In the genomic region with DNA sequence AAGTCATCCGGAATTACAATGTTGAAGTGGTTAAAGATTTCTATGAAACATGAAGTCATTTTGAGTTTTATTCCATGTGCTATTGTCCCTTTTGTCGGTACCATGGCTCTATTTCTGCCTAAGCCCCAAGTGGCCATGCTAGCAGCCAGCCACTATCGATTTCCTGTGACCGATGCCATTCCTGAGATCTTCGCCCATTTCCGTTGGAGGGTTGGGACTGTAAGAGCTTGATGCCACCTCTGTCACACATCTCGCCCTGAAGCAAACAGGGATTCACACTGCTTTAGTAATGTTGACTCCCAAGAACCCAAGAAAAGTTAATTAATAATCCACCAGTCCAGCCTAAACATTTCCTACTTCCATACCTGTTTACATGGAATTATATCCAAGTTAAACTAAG, we compare ENCODE assay signal across 7 mouse cellular contexts. TPM values are rescaled to one million over a fixed set of nuclear protein-coding genes. Genes with fewer than 3 reads are reported as not detected.
DNase-seq lines count a peak whose midpoint lies in the region; ATAC-seq and TF ChIP-seq lines count a peak whose summit lies in the region.

No protein-coding gene starts in this region.

- no peak overlapping the region for H3K27ac ChIP-seq in liver, adult 2 months (replicated peaks; ENCODE audit: insufficient read depth, low read depth, low read length)
- H3K27ac ChIP-seq in embryonic facial prominence, embryonic 12.5 days: no peak overlapping the region
- H3K27ac ChIP-seq in limb, embryonic 10.5 days: no peak overlapping the region
- no peak overlapping the region for H3K27ac ChIP-seq in olfactory bulb, adult 2 months (ENCODE audit: insufficient read depth, low read depth, low read length)

- TF ChIP-seq CTCF in liver, adult 2 months (IDR thresholded peaks at IDR 0.05; ENCODE audit: low read depth, low read length): 0 out of 2 replicates have a peak, but pooled peaks have one; percentile 16
- no peak for TF ChIP-seq CTCF in olfactory bulb, adult 2 months (IDR thresholded peaks at IDR 0.05; ENCODE audit: insufficient read depth, low read depth, low read length)

- no peaks in the 10 kb centered on the region for H3K27me3 ChIP-seq in liver, adult 2 months (ENCODE audit: control insufficient read depth, insufficient read depth, low read length)
- H3K27me3 ChIP-seq in embryonic facial prominence, embryonic 12.5 days: no peaks in the 10 kb centered on the region
- H3K27me3 ChIP-seq in limb, embryonic 10.5 days (ENCODE audit: low read depth, poor library complexity, severe bottlenecking): no peaks in the 10 kb centered on the region

- no peaks in the 10 kb centered on the region for H3K9me3 ChIP-seq in embryonic facial prominence, embryonic 12.5 days
- H3K9me3 ChIP-seq in limb, embryonic 10.5 days (replicated peaks): no peaks in the 10 kb centered on the region

- H3K4me2 ChIP-seq in embryonic facial prominence, embryonic 12.5 days (replicated peaks): peak overlapping the region; percentile 83

- peaks cover 36% of the 10 kb centered on the region for H3K36me3 ChIP-seq in liver, adult 2 months (ENCODE audit: control insufficient read depth, insufficient read depth, low read length)
- H3K36me3 ChIP-seq in embryonic facial prominence, embryonic 12.5 days: peaks cover 40% of the 10 kb centered on the region
- peaks cover 67% of the 10 kb centered on the region for H3K36me3 ChIP-seq in limb, embryonic 10.5 days

- no peak overlapping the region for H3K9ac ChIP-seq in liver, adult 2 months (ENCODE audit: low read depth, low read length)
- peak overlapping the region; percentile 33; the same call in 1 of the 2 replicates for H3K9ac ChIP-seq in embryonic facial prominence, embryonic 12.5 days

- H3K4me3 ChIP-seq in liver, adult 2 months (ENCODE audit: insufficient read depth, low read depth, low read length): no peak overlapping the region
- peak overlapping the region; percentile 28 for H3K4me3 ChIP-seq in embryonic facial prominence, embryonic 12.5 days
- peak overlapping the region; percentile 90 for H3K4me3 ChIP-seq in limb, embryonic 10.5 days
- H3K4me3 ChIP-seq in olfactory bulb, adult 2 months (ENCODE audit: insufficient read depth, low read depth, low read length): peak overlapping the region; percentile 33

- DNase-seq in liver, adult 2 months (ENCODE audit: extremely low read depth, low read depth, low spot score): peak; percentile 93
- no peak for DNase-seq in liver
- no peak for DNase-seq in limb, embryonic 10.5 days (ENCODE audit: low spot score)
- no peak for DNase-seq in embryo, embryonic 11 days
- DNase-seq in gastrocnemius, postnatal 4 days (ENCODE audit: low spot score in 2 of 2): no peak

- ATAC-seq in embryonic facial prominence, embryonic 12.5 days (ENCODE audit: insufficient number of reproducible peaks, insufficient read depth, low FRiP score, low TSS enrichment): no peak

- H3K4me1 ChIP-seq in liver, adult 2 months (ENCODE audit: control insufficient read depth, insufficient read depth, low read length): peaks cover 12% of the 10 kb centered on the region
- H3K4me1 ChIP-seq in embryonic facial prominence, embryonic 12.5 days: peaks cover 17% of the 10 kb centered on the region
- peaks cover 20% of the 10 kb centered on the region for H3K4me1 ChIP-seq in limb, embryonic 10.5 days
- H3K4me1 ChIP-seq in olfactory bulb, adult 2 months (ENCODE audit: control insufficient read depth, insufficient read depth, low read length): peaks cover 2% of the 10 kb centered on the region; the same call in 1 of the 2 replicates

- peaks cover 12% of the 10 kb centered on the region for H3K79me2 ChIP-seq in liver, adult 2 months (ENCODE audit: control insufficient read depth, insufficient read depth, low read length)

- no peak for TF ChIP-seq POLR2A in liver, adult 2 months (IDR thresholded peaks at IDR 0.05; ENCODE audit: extremely low read depth, insufficient read depth, low read length)
- no peak for TF ChIP-seq POLR2A in olfactory bulb, adult 2 months (IDR thresholded peaks at IDR 0.05; ENCODE audit: insufficient read depth, low read depth, low read length)

- WGBS in liver, adult 2 months: 6% methylated on average over 7 of the region's 7 CpGs
- WGBS in embryonic facial prominence, embryonic 12.5 days: 76% methylated on average over 7 of the region's 7 CpGs
- 93% methylated on average over 7 of the region's 7 CpGs for WGBS in limb, embryonic 10.5 days
- 13% methylated on average over 7 of the region's 7 CpGs for WGBS in olfactory bulb, adult 2 months

RNA-seq across cellular contexts. Expression of gene Rbm39, which starts 2.4 kb away (rescaled TPM):
- 188 and 219 TPM in 2 replicates for total RNA-seq in liver, adult 2 months (2014; rRNA removed)
- 19.9 and 22.7 TPM in 2 replicates for polyA plus RNA-seq in liver, adult 2 months (2012; rRNA removed)
- 761 and 773 TPM in 2 replicates for polyA plus RNA-seq in embryonic facial prominence, embryonic 12.5 days (2016; fragmentation: Nextera tagmentation; extraction: Ambion mirVana)
- polyA plus RNA-seq in limb, embryonic 10.5 days (2016; fragmentation: Nextera tagmentation; extraction: Ambion mirVana): 469 and 559 TPM in 2 replicates
- 643 TPM in 1 of 2 replicates, not detected in the other for polyA plus RNA-seq in olfactory bulb, adult 2 months (2012; ENCODE audit: insufficient read depth, insufficient read length, low replicate concordance, missing spikeins)
- 100 to 1,000 TPM; 246 to 293 TPM for total RNA-seq in gastrocnemius, postnatal 4 days (2021)

RNA-seq across cellular contexts. Expression of gene Phf20, which starts 18.6 kb away (rescaled TPM):
- 5.6 and 6.2 TPM in 2 replicates for total RNA-seq in liver, adult 2 months (2014; rRNA removed)
- 2.9 and 3.1 TPM in 2 replicates for polyA plus RNA-seq in liver, adult 2 months (2012; rRNA removed)
- 82.0 and 85.6 TPM in 2 replicates for polyA plus RNA-seq in embryonic facial prominence, embryonic 12.5 days (2016; fragmentation: Nextera tagmentation; extraction: Ambion mirVana)
- 68.1 and 75.5 TPM in 2 replicates for polyA plus RNA-seq in limb, embryonic 10.5 days (2016; fragmentation: Nextera tagmentation; extraction: Ambion mirVana)
- polyA plus RNA-seq in olfactory bulb, adult 2 months (2012; ENCODE audit: insufficient read depth, insufficient read length, low replicate concordance, missing spikeins): 586 TPM in 1 of 2 replicates, not detected in the other
- 10 to 100 TPM; 39.1 to 41.4 TPM for total RNA-seq in gastrocnemius, postnatal 4 days (2021)

RNA-seq across cellular contexts. Expression of gene Nfs1, which starts 33.7 kb away (rescaled TPM):
- total RNA-seq in liver, adult 2 months (2014; rRNA removed): 71.1 and 75.1 TPM in 2 replicates
- polyA plus RNA-seq in liver, adult 2 months (2012; rRNA removed): 67.4 and 71.5 TPM in 2 replicates
- polyA plus RNA-seq in embryonic facial prominence, embryonic 12.5 days (2016; fragmentation: Nextera tagmentation; extraction: Ambion mirVana): 30.7 and 34.2 TPM in 2 replicates
- 38.2 and 43.2 TPM in 2 replicates for polyA plus RNA-seq in limb, embryonic 10.5 days (2016; fragmentation: Nextera tagmentation; extraction: Ambion mirVana)
- polyA plus RNA-seq in olfactory bulb, adult 2 months (2012; ENCODE audit: insufficient read depth, insufficient read length, low replicate concordance, missing spikeins): not detected in 2 replicates
- 10 to 100 TPM; 35.2 to 35.3 TPM for total RNA-seq in gastrocnemius, postnatal 4 days (2021)

RNA-seq across cellular contexts. Expression of gene Romo1, which starts 33.8 kb away (rescaled TPM):
- total RNA-seq in liver, adult 2 months (2014; rRNA removed): 139 and 152 TPM in 2 replicates
- 247 and 252 TPM in 2 replicates for polyA plus RNA-seq in liver, adult 2 months (2012; rRNA removed)
- 428 and 448 TPM in 2 replicates for polyA plus RNA-seq in embryonic facial prominence, embryonic 12.5 days (2016; fragmentation: Nextera tagmentation; extraction: Ambion mirVana)
- polyA plus RNA-seq in limb, embryonic 10.5 days (2016; fragmentation: Nextera tagmentation; extraction: Ambion mirVana): 380 and 410 TPM in 2 replicates
- not detected in 2 replicates for polyA plus RNA-seq in olfactory bulb, adult 2 months (2012; ENCODE audit: insufficient read depth, insufficient read length, low replicate concordance, missing spikeins)
- total RNA-seq in gastrocnemius, postnatal 4 days (2021): 100 to 1,000 TPM; 215 to 232 TPM

RNA-seq across cellular contexts. Expression of gene Gm28036, which starts 50.8 kb away (rescaled TPM):
- 1.6 and 1.9 TPM in 2 replicates for total RNA-seq in liver, adult 2 months (2014; rRNA removed)
- 0.70 and 1.1 TPM in 2 replicates for polyA plus RNA-seq in liver, adult 2 months (2012; rRNA removed)
- 16.8 and 17.6 TPM in 2 replicates for polyA plus RNA-seq in embryonic facial prominence, embryonic 12.5 days (2016; fragmentation: Nextera tagmentation; extraction: Ambion mirVana)
- 15.9 and 26.5 TPM in 2 replicates for polyA plus RNA-seq in limb, embryonic 10.5 days (2016; fragmentation: Nextera tagmentation; extraction: Ambion mirVana)
- not detected in 2 replicates for polyA plus RNA-seq in olfactory bulb, adult 2 months (2012; ENCODE audit: insufficient read depth, insufficient read length, low replicate concordance, missing spikeins)
- total RNA-seq in gastrocnemius, postnatal 4 days (2021): 10 to 100 TPM; 19.6 to 21.3 TPM

Comparison
In these comparisons a context has a peak if more than half of its experiments do, and no peak if none do; other contexts are left out.
1. RNA of gene Nfs1, which starts 33.7 kb away (polyA plus RNA-seq): 67.4 to 71.5 TPM in liver, adult 2 months, 38.2 to 43.2 TPM in limb, embryonic 10.5 days and 30.7 to 34.2 TPM in embryonic facial prominence, embryonic 12.5 days; not detected in olfactory bulb, adult 2 months; every median in the first group is over 10 times any median in the second.